24 mouse cellular contexts compared by ENCODE assay signal in genomic region chr6:43382284-43382683, GRCm38 (mm10).
DNase-seq lines count a peak whose midpoint lies in the region; ATAC-seq and TF ChIP-seq lines count a peak whose summit lies in the region.
"Had no signal": no experiment of that assay in that cellular context is flagged by ENCODE, and none has a peak within 500 bp of the region (broad histone marks: within the 10 kb centered on the region; RNA-seq: fewer than 3 reads in every experiment).

No protein-coding gene starts in this region.

- H3K4me3 ChIP-seq in heart, postnatal 0 days (ENCODE audit: low read depth, low read length) = no peak overlapping the region
- H3K4me3 ChIP-seq in myocyte = peak overlapping the region; percentile 12
- H3K4me3 ChIP-seq: forebrain, embryonic 15.5 days; heart, embryonic 10.5 days; limb, embryonic 13.5 days; liver, embryonic 15.5 days; neural tube, embryonic 13.5 days; stomach, embryonic 15.5 days had no signal

- no peaks in the 10 kb centered on the region for H3K36me3 ChIP-seq in heart, postnatal 0 days (replicated peaks; ENCODE audit: control insufficient read depth, insufficient read depth, low read length)
- H3K36me3 ChIP-seq in myocyte (ENCODE audit: control insufficient read depth, insufficient read depth) = no peaks in the 10 kb centered on the region
- H3K36me3 ChIP-seq: forebrain, embryonic 15.5 days; heart, embryonic 10.5 days; limb, embryonic 13.5 days; liver, embryonic 15.5 days; neural tube, embryonic 13.5 days; stomach, embryonic 15.5 days had no signal

- ATAC-seq in heart, postnatal 0 days (ENCODE audit: insufficient read depth, low read depth) = peak; percentile 77; the same call in 1 of the 2 replicates
- peak; percentile 80 for ATAC-seq in CD4-positive, CD25-positive, alpha-beta regulatory T cell, adult 4 months
- ATAC-seq: forebrain, embryonic 15.5 days; intestine, postnatal 0 days; midbrain, embryonic 16.5 days had no signal

- H3K9ac ChIP-seq in heart, postnatal 0 days (replicated peaks; ENCODE audit: low read depth, low read length) = no peak overlapping the region
- H3K9ac ChIP-seq: forebrain, embryonic 15.5 days; hindbrain, embryonic 14.5 days; limb, embryonic 13.5 days; liver, embryonic 15.5 days; neural tube, embryonic 13.5 days; stomach, embryonic 15.5 days had no signal

- no peaks in the 10 kb centered on the region for H3K27me3 ChIP-seq in heart, postnatal 0 days (ENCODE audit: control insufficient read depth, insufficient read depth, low read length)
- no peaks in the 10 kb centered on the region for H3K27me3 ChIP-seq in myocyte (ENCODE audit: control insufficient read depth, insufficient read depth, insufficient read length)
- H3K27me3 ChIP-seq: forebrain, embryonic 15.5 days; limb, embryonic 13.5 days; liver, embryonic 15.5 days; neural tube, embryonic 13.5 days; stomach, embryonic 15.5 days had no signal

- 0 out of 2 replicates have a peak overlapping the region, but pooled peaks have one; percentile 32 for H3K27ac ChIP-seq in heart, postnatal 0 days (ENCODE audit: low read depth)
- H3K27ac ChIP-seq: forebrain, embryonic 15.5 days; heart, embryonic 10.5 days; hindbrain, embryonic 14.5 days; limb, embryonic 13.5 days; liver, embryonic 15.5 days; neural tube, embryonic 13.5 days; stomach, embryonic 15.5 days had no signal

- peaks cover 3% of the 10 kb centered on the region for H3K4me1 ChIP-seq in heart, postnatal 0 days (ENCODE audit: control insufficient read depth, insufficient read depth)
- H3K4me1 ChIP-seq: forebrain, embryonic 15.5 days; limb, embryonic 13.5 days; liver, embryonic 15.5 days; stomach, embryonic 15.5 days had no signal

- peak; percentile 30 for TF ChIP-seq POLR2A in myocyte (IDR thresholded peaks at IDR 0.05; ENCODE audit: insufficient read length, low read depth)

- no peak for TF ChIP-seq CTCF in heart, postnatal 0 days (IDR thresholded peaks at IDR 0.05; ENCODE audit: low read depth)

- TF ChIP-seq EP300 in heart, postnatal 0 days (IDR thresholded peaks at IDR 0.05; ENCODE audit: low read depth) = no peak

- WGBS in heart, postnatal 0 days = 29% methylated on average over 3 of the region's 3 CpGs

- no peak overlapping the region for H3ac ChIP-seq in myocyte (ENCODE audit: control insufficient read depth, insufficient read length)

- peak; percentile 39 for DNase-seq in heart, postnatal 0 days (ENCODE audit: low spot score)
- DNase-seq in heart, adult 9 months (ENCODE audit: low spot score in 2 of 2) = no peak
- DNase-seq in ZHBTc4 (ENCODE audit: low read depth, low spot score) = peak; percentile 58
- DNase-seq in layer of hippocampus, postnatal 36 days = no peak
- DNase-seq in frontal cortex, postnatal 14 days (ENCODE audit: low spot score in 2 of 2) = no peak
- no peak for DNase-seq in T-cell, adult 2 months (ENCODE audit: low spot score)
- DNase-seq: cerebellum, adult 11 months; cerebellum, postnatal 25 days; gastrocnemius, postnatal 10 days; kidney, postnatal 14 days; layer of hippocampus, adult 9-11 months; lung, postnatal 10 days; thymus, adult 2 months had no signal

- H3K9me3 ChIP-seq in heart, postnatal 0 days (replicated peaks; ENCODE audit: control insufficient read depth, low read length) = no peaks in the 10 kb centered on the region
- H3K9me3 ChIP-seq: forebrain, embryonic 15.5 days; heart, embryonic 10.5 days; limb, embryonic 13.5 days; liver, embryonic 15.5 days; neural tube, embryonic 13.5 days; stomach, embryonic 15.5 days had no signal

- H3K4me2 ChIP-seq in heart, postnatal 0 days (ENCODE audit: low read depth, low read length) = no peak overlapping the region
- peak overlapping the region; percentile 53 for H3K4me2 ChIP-seq in myocyte (ENCODE audit: low read depth)
- H3K4me2 ChIP-seq: forebrain, embryonic 15.5 days; hindbrain, embryonic 14.5 days; limb, embryonic 13.5 days; liver, embryonic 15.5 days; neural tube, embryonic 13.5 days; stomach, embryonic 15.5 days had no signal

- no peaks in the 10 kb centered on the region for H3K79me2 ChIP-seq in myocyte (ENCODE audit: control insufficient read depth, insufficient read depth)

TF ChIP-seq in myocyte, 11 proteins besides CTCF, POLR2A, EP300 and RAD21:
- TF ChIP-seq POLR2AphosphoS2 (IDR thresholded peaks at IDR 0.05; ENCODE audit: insufficient read length, low read depth) = no peak
- TF ChIP-seq E2F4 (IDR thresholded peaks at IDR 0.05; ENCODE audit: insufficient read depth) = no peak
- TF ChIP-seq USF1 (IDR thresholded peaks at IDR 0.05; ENCODE audit: low read depth) = no peak
- TF ChIP-seq CEBPB (IDR thresholded peaks at IDR 0.05; ENCODE audit: insufficient read depth, poor library complexity, severe bottlenecking) = no peak
- no peak for TF ChIP-seq MYOD1 (IDR thresholded peaks at IDR 0.05; ENCODE audit: control insufficient read depth in 1 of 3, insufficient read length in 2 of 3, low read depth in 2 of 3)
- TF ChIP-seq MYOG (IDR thresholded peaks at IDR 0.05; ENCODE audit: control insufficient read depth in 1 of 3, insufficient read depth in 1 of 3, insufficient read length in 2 of 3, low read depth in 2 of 3) = no peak
- no peak for TF ChIP-seq TCF3 (IDR thresholded peaks at IDR 0.05; ENCODE audit: insufficient read length, low read depth)
- TF ChIP-seq MAX (IDR thresholded peaks at IDR 0.05; ENCODE audit: low read depth) = no peak
- no peak for TF ChIP-seq SRF (IDR thresholded peaks at IDR 0.05; ENCODE audit: control insufficient read depth, insufficient read length, low read depth)
- no peak for TF ChIP-seq TCF12 (IDR thresholded peaks at IDR 0.05; ENCODE audit: insufficient read depth, poor library complexity, severe bottlenecking)
- TF ChIP-seq REST (IDR thresholded peaks at IDR 0.05; ENCODE audit: insufficient read depth, insufficient read length) = no peak

Comparison
In these comparisons a context has a peak if more than half of its experiments do, and no peak if none do; other contexts are left out.
1. DNase-seq: peak in heart, postnatal 0 days (single experiment) and ZHBTc4 (single experiment); none in heart, adult 9 months (0 of 2), layer of hippocampus, postnatal 36 days (0 of 2), frontal cortex, postnatal 14 days (0 of 2) and T-cell, adult 2 months (single experiment).